Mouse (Mus musculus): ENCODE measurements around the gene Nfe2l1.
A peak's percentile ranks its signal among the peaks of the same experiment; 100 is the strongest.
"Not testable (repeated sequence)": the region's sequence is repeated elsewhere in the genome, so short reads cannot be mapped to it uniquely, and the experiment has no call there.

Gene Nfe2l1

GRCm38 (mm10) chr11:96778061-96778627, 51.6 kb downstream of the Nfe2l1 start:
- not testable (repeated sequence) for DNase-seq (ENCODE audit: low spot score in 2 of 2)

GRCm38 (mm10) chr11:96776968-96777962, 52.5 kb downstream of the Nfe2l1 start, which contains the start of gene Snx11:
TSS of gene Snx11 (minus strand) at chr11:96777559.
- peak; percentile 99 to 100 for DNase-seq (ENCODE audit: low spot score in 2 of 2)

- DNase-seq (ENCODE audit: low spot score in 2 of 2), result no peak
Measured at GRCm38 (mm10) chr11:96776068-96776467, 53.7 kb downstream of the Nfe2l1 start.

GRCm38 (mm10) chr11:96775665-96776064, 54.1 kb downstream of the Nfe2l1 start:
- no peak for DNase-seq (ENCODE audit: low spot score in 2 of 2)

GRCm38 (mm10) chr11:96775063-96775462, 54.7 kb downstream of the Nfe2l1 start:
- no peak for DNase-seq (ENCODE audit: low spot score in 2 of 2)

GRCm38 (mm10) chr11:96774536-96774935, 55.2 kb downstream of the Nfe2l1 start:
- DNase-seq (ENCODE audit: low spot score in 2 of 2), result no peak

- DNase-seq (ENCODE audit: low spot score in 2 of 2), result no peak
Measured at GRCm38 (mm10) chr11:96772413-96772812, 57.4 kb downstream of the Nfe2l1 start.

GRCm38 (mm10) chr11:96771274-96771975, 58.3 kb downstream of the Nfe2l1 start:
- DNase-seq (ENCODE audit: low spot score in 2 of 2), result no peak

- no peak for DNase-seq (ENCODE audit: low spot score in 2 of 2)
Measured at GRCm38 (mm10) chr11:96768240-96768639, 61.5 kb downstream of the Nfe2l1 start.
